Mouse (Mus musculus) limb, embryonic 10.5 days (tissue): ENCODE results near the gene Vav2. TPM values are rescaled to one million over a fixed set of nuclear protein-coding genes. Genes with fewer than 3 reads are reported as not detected.

Source experiments
- DNase-seq: peaks from one replicate; pipeline ENCODE4 v3.0.0-alpha.2; 2017; ENCODE audit warnings: low spot score
- H3K27ac ChIP-seq: fragments of 300-500 bp; sonication (generic); 2 replicates; pipeline ENCODE4 v1.5.1; 2016; ENCODE audit warnings: mild to moderate bottlenecking
- H3K27me3 ChIP-seq: fragments of 300-500 bp; sonication (generic); 2 replicates; pipeline ENCODE4 v1.6.1; 2016; ENCODE audit warnings: low read depth, mild to moderate bottlenecking; ENCODE audit not compliant: poor library complexity, severe bottlenecking
- H3K36me3 ChIP-seq: fragments of 300-500 bp; sonication (generic); 2 replicates; pipeline ENCODE4 v1.6.1; 2016; ENCODE audit warnings: mild to moderate bottlenecking, moderate library complexity
- H3K4me1 ChIP-seq: fragments of 300-500 bp; sonication (generic); 2 replicates; pipeline ENCODE4 v1.6.1; 2016
- H3K4me3 ChIP-seq: fragments of 300-500 bp; sonication (generic); 2 replicates; pipeline ENCODE4 v1.5.1; 2016; ENCODE audit warnings: mild to moderate bottlenecking, moderate library complexity
- H3K9me3 ChIP-seq: fragments of 300-500 bp; sonication (generic); replicated peaks from 2 replicates; pipeline ENCODE4 v1.6.1; 2016; ENCODE audit warnings: mild to moderate bottlenecking
- WGBS: fragments of 180-500 bp; shearing (Covaris S2); methylation state at CpG from one replicate; pipeline ENCODE4 v1.1.7; 2016; 5-methylcytosine and 5-hydroxymethylcytosine counted together
- polyA plus RNA-seq: library from polyadenylated mRNA; unstranded; fragments of >200 nt; fragmentation: Nextera tagmentation; extraction: Ambion mirVana; gene quantifications from 2 replicates; pipeline ENCODE4 v1.2.1, GENCODE M21; 2016

The Vav2 gene
- polyA plus RNA-seq, result 9.2 and 9.6 TPM in 2 replicates

DNA sequence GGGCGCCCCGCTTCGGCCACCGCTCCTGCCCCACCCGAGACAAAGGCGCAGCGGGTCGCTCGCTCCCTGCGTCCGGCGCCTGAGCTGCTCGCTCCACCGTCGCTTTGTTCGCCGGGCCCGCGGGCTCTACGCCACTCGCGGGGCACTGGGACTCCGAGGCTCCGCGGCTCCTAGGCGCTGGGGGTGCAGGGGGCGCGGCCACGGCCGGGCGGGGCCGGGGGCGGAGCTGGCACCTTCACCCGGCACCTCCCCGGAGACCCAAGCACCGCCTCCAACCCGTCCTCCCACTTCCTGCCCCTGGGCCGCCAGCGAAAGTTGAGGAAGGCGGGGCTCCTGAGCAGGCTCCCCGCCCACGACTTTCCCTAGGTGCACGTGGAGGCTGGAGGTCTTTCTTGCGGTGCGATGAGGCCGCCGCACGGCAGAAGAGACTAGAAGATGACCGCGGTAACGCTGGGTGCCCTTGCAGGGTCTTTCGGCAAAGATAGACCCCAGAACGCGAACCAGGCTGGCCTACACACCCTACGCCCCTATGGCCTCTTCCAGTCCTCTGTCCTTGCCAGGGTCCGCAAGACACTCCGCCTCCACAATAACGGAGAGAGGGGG lies at the start of gene Vav2:
TSS of gene Vav2 (minus strand) at position 179 of the 603 bp plus-strand sequence.
- under 1% methylated on average over 57 of the region's 58 CpGs for WGBS
- peaks cover 9% of the 10 kb centered on the region for H3K36me3 ChIP-seq
- H3K4me1 ChIP-seq, result peaks cover 56% of the 10 kb centered on the region

DNA sequence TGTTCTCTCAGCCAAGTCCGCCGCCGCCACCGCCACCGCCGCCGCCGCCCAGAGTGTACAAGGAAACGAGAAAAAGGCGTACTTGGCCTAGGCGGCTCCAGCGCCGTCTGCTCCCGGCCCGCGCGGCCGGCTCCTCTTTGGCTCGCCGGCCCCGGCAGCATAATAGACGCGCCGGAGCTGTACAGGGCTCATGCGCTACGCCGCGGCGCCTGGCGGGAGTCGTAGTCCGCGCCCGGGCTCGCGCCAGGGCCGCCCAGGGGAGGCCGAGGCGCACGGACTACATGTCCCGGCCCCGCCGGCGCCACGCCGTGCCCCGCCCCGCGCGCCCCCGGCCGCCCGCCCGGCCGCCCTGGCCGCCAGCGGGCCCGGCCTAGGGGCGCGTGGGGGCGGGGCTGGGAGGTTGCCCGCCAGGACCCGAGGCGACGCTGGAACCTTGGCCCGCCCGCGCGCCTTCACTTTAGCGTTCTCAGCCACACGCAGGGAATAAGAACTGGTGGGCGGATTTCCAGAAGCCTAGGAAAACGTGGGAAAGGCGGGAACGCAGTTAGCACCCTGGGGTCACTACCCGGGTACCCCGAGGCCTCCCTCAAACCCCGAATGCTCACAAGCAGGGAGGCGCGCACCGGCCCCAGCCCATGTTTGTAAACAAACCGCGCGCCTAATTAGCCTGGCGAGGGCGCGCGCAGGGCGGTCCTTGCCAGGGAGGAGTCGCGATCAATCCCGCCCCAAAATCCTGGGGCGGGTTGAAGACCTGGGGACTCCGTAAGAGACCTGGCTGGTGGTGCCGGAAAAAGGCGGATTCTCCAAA lies 48.9 kb upstream of the Vav2 start:
- H3K4me1 ChIP-seq, result peaks cover 45% of the 10 kb centered on the region
- H3K27ac ChIP-seq, result peak overlapping the region; percentile 99
- H3K36me3 ChIP-seq, result peaks cover 28% of the 10 kb centered on the region
- peak overlapping the region; percentile 83 for H3K4me3 ChIP-seq
- H3K27me3 ChIP-seq, result no peaks in the 10 kb centered on the region
- H3K9me3 ChIP-seq, result no peaks in the 10 kb centered on the region
- peak; percentile 91 for DNase-seq
- WGBS, result under 1% methylated on average over 96 of the region's 96 CpGs

More for the DNA sequence above, at the start of gene Vav2:
- peak; percentile 95 for DNase-seq
- Histone ChIP-seq H3K4me3 (peak within 1 kb of the TSS; percentile 93), H3K27ac (peak within 1 kb of the TSS; percentile 97), H3K9me3 (no peaks in the 10 kb centered on the region), H3K27me3 (no peaks in the 10 kb centered on the region; the same call in 1 of the 2 replicates)

DNA sequence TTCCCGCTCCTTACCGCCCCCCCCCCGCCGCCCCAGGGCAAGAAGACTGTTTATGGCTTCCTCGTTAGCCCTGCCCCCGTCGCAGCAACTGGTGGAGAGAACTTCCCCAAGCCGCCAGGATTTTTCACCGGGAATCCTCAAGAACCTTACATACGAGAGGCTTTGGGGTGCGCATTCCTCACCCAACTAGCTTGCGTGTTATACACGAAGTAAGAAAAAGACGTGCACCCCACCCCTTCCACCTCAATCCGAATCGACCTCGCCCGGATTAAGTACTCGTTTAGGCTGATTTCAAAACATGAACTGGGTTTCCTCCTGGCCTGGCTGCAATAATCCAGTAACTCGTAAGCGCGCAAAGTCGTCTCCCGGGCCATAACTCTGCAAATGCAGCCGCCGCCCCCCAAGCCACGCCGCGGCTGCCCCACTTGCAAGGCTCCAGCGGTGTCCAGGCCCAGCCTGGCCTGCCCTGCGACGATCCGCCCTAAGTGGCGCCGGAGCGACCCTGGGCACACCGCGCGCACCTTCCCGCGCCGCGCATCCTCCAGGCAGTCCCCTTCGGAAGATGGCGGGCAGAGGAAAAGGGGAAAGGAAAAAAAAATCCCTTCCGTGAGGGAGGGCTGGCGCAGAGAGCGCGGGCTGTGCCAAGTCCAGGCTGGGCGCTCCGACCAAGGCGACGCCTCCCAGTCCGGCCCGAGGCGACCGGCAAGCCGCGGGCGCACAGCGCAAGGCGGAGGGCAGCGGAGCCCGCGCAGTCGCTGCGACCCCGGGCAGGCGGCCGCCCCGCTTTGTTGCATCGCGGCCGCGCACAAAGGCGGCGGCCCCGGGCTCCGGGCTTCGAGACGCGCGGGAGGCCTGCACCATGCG lies 48.0 kb upstream of the Vav2 start:
- DNase-seq, result peak; percentile 70
- Histone ChIP-seq H3K9me3 (no peaks in the 10 kb centered on the region), H3K27ac (peak overlapping the region; percentile 99), H3K4me1 (peaks cover 53% of the 10 kb centered on the region), H3K4me3 (peak overlapping the region; percentile 83), H3K36me3 (peaks cover 36% of the 10 kb centered on the region), H3K27me3 (no peaks in the 10 kb centered on the region)
- WGBS, result 0% methylated on average over 82 of the region's 84 CpGs

DNA sequence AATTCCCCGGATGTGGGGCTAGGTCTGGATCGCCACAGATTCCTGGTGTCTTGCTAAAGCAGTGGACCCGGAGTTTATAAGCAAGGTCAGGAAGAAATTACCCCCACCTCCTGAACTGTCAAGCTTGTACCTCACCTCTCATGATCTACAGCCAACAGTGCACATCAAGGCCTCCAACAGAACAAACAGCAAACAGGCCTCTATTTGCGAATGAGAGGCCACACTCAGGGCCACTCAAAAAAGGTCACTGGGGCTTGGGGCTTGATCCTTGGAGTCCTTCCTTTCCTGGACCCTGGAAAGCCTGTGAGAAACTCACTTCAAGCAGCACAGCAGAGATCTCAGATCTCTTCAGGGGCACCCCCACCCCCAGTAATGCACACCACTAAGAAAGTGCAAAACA lies 47.1 kb upstream of the Vav2 start:
- peak overlapping the region; percentile 99 for H3K27ac ChIP-seq
- no peaks in the 10 kb centered on the region for H3K27me3 ChIP-seq
- DNase-seq, result no peak
- H3K9me3 ChIP-seq, result no peaks in the 10 kb centered on the region
- 26% methylated on average over 4 of the region's 4 CpGs for WGBS
- H3K36me3 ChIP-seq, result peaks cover 45% of the 10 kb centered on the region
- peak overlapping the region; percentile 83 for H3K4me3 ChIP-seq
- peaks cover 59% of the 10 kb centered on the region for H3K4me1 ChIP-seq

DNA sequence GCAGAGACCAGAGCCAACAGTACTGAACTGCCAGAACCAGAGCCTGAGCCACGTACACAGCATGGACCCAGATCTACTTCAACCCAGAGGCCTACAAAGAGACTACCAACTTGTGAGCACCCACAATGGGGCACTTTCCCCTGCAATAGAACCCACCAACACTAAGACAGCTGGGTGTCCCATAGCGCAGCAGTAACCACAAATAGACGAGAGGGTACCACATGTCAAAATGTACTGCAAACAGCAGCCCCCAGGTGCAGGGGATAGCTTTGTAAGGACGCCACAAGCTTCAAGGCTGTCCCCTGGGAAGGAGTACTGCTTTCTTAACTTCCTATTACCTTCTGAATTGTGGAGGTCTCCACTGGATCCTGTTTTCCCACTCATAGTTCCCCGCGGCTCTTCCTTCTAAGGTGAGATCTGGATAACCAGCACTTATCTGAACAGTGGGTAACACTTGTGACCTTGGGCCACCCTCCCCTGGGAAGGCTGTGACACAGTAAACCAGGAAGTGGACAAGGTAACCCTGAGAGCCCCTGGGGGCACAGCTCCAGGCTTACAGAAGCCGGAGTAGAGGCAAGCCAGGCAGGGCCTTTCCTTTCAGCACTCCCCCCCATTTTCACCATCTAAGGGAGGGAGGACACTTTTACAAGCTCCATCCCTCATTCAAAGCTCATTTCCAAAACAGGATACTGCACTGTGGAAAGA lies 46.4 kb upstream of the Vav2 start:
- peak overlapping the region; percentile 83 for H3K4me3 ChIP-seq
- H3K27me3 ChIP-seq, result no peaks in the 10 kb centered on the region
- no peak overlapping the region for H3K27ac ChIP-seq
- no peaks in the 10 kb centered on the region for H3K9me3 ChIP-seq
- H3K36me3 ChIP-seq, result peaks cover 52% of the 10 kb centered on the region
- H3K4me1 ChIP-seq, result peaks cover 59% of the 10 kb centered on the region
- DNase-seq, result no peak
- whole genome bisulfite sequencing, result 76% methylated on average over 7 of the region's 7 CpGs

DNA sequence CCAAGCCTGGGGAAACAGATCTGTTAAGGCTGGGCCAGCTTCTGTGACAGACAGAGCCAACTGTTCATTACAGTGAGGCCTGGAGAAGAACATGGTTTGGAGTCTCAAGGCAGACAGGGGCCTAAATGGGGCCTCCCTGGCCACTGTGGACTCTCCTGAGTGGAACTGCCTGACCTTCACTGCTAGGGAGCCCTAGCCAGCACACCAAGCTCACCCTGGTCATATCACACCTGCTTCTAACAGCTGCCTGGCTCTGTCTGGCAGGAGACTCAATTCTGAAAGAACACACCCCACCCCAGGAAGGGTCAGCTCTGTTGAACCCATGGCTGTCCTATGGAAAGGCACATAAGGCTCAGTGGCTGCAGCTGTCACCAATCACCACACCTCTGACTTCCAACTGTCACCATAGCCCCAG lies 44.3 kb upstream of the Vav2 start:
- H3K27me3 ChIP-seq, result no peaks in the 10 kb centered on the region
- H3K4me1 ChIP-seq, result peaks cover 52% of the 10 kb centered on the region
- no peak overlapping the region for H3K27ac ChIP-seq
- no peak overlapping the region for H3K4me3 ChIP-seq
- DNase-seq, result no peak
- H3K9me3 ChIP-seq, result no peaks in the 10 kb centered on the region
- H3K36me3 ChIP-seq, result peaks cover 73% of the 10 kb centered on the region

DNA sequence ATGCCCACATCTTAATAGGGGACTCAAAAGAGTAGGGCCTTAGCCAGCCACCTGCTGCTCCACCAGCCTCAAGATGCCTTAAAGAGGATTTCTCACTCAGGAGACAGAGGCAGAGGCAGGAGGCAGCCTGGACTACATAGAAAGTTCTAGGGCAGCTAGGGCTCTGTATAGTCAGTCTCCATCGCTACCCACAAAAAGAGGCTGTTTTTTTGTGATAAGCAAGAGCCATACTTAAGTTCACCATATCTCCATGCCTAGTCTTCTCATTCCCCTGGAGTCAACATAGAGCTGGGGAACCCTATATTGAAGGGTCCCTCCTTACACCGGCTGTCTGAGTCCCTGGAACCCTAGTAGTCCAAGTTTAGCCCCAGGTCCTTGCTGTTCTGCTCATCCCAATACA lies 43.7 kb upstream of the Vav2 start:
- WGBS, result 92% methylated on average over 2 of the region's 2 CpGs
- no peak overlapping the region for H3K4me3 ChIP-seq
- H3K4me1 ChIP-seq, result peaks cover 51% of the 10 kb centered on the region

DNA sequence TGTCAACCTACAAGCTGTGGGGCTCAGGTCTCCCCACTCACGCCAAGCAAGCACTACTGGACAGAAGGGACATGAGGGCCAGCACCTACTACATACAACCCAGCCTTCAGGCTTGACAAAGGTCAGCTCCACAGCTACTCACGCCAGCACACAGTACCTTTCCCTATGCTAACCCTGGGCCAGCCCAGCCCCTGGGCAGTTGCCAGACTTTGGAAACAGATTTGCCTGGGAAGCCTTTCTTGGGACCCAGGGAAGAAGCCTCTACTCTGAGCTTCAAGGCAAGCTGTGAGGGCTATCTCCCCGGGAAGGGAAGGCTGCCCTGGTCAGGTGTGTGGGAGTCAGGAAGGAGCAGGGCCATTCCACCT lies 43.1 kb upstream of the Vav2 start:
- H3K9me3 ChIP-seq, result no peaks in the 10 kb centered on the region
- 71% methylated on average over 3 of the region's 3 CpGs for WGBS
- no peak overlapping the region for H3K4me3 ChIP-seq
- H3K4me1 ChIP-seq, result peaks cover 51% of the 10 kb centered on the region
- DNase-seq, result no peak
- H3K27ac ChIP-seq, result no peak overlapping the region
- no peaks in the 10 kb centered on the region for H3K27me3 ChIP-seq
- peaks cover 85% of the 10 kb centered on the region for H3K36me3 ChIP-seq

More for the DNA sequence above, 43.7 kb upstream of the Vav2 start:
- H3K9me3 ChIP-seq, result no peaks in the 10 kb centered on the region
- DNase-seq, result no peak
- H3K27ac ChIP-seq, result no peak overlapping the region
- H3K27me3 ChIP-seq, result no peaks in the 10 kb centered on the region
- H3K36me3 ChIP-seq, result peaks cover 79% of the 10 kb centered on the region

DNA sequence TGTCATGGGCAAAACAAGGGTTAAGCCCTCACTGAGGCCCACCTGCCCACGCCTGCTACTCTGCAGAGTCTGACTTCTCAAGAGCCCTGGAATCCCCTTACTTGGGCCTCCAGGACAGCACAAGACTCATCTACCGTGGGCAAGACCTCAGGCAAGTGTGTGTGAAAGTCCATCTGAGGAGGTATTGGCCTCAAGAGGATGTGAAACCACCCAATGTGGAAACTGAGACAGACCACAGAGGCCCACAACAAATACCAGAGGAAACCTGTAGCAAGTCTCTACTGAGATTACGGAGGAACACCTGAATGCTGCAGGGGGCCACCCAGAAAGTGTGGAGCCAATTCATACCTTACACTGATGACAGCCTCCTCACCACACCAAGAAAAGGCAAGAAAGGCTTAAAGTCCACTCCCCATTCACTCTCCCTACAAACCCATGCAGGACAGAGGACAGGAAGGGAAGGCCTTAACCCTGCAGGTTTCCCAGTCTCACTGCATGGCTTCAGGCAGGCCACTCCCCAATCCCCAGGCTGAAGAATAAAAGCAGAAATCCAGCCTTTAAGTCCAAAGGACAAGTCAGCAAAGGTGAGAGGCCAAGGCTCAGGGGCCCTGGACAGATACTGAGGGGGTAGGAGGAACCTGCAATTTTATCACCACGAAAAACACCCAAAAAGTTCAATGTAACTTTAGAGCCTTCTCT lies 42.6 kb upstream of the Vav2 start:
- DNase-seq, result no peak
- H3K36me3 ChIP-seq, result peaks cover 90% of the 10 kb centered on the region
- H3K4me3 ChIP-seq, result no peak overlapping the region
- H3K27me3 ChIP-seq, result no peaks in the 10 kb centered on the region
- WGBS, result 78% methylated on average over 4 of the region's 4 CpGs
- H3K4me1 ChIP-seq, result peaks cover 51% of the 10 kb centered on the region
- H3K27ac ChIP-seq, result no peak overlapping the region
- no peaks in the 10 kb centered on the region for H3K9me3 ChIP-seq

DNA sequence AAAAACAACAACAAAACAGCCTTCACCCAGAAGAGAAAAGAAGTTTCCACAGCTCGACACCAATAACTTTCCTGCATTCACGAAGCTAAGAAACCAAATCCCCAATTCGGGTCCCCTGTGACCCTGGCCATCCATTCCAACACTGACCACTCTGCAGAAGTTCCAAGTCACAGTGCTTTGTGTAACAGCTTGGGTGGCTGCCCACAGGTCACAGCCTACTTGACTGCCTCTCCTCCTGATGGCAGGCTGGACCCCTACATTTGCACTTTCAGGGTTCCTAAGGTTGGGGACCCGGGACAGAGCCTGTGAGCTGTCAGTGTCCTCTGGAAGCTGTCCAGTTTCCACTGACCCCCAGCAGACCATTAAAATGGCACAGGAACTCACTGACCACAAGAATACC lies 36.1 kb upstream of the Vav2 start:
- Histone ChIP-seq H3K4me1 (no peaks in the 10 kb centered on the region; the same call in 1 of the 2 replicates), H3K27me3 (no peaks in the 10 kb centered on the region), H3K9me3 (no peaks in the 10 kb centered on the region), H3K27ac (no peak overlapping the region), H3K36me3 (peaks cover 99% of the 10 kb centered on the region), H3K4me3 (no peak overlapping the region)
- DNase-seq, result no peak
- 90% methylated on average over 4 of the region's 4 CpGs for WGBS

DNA sequence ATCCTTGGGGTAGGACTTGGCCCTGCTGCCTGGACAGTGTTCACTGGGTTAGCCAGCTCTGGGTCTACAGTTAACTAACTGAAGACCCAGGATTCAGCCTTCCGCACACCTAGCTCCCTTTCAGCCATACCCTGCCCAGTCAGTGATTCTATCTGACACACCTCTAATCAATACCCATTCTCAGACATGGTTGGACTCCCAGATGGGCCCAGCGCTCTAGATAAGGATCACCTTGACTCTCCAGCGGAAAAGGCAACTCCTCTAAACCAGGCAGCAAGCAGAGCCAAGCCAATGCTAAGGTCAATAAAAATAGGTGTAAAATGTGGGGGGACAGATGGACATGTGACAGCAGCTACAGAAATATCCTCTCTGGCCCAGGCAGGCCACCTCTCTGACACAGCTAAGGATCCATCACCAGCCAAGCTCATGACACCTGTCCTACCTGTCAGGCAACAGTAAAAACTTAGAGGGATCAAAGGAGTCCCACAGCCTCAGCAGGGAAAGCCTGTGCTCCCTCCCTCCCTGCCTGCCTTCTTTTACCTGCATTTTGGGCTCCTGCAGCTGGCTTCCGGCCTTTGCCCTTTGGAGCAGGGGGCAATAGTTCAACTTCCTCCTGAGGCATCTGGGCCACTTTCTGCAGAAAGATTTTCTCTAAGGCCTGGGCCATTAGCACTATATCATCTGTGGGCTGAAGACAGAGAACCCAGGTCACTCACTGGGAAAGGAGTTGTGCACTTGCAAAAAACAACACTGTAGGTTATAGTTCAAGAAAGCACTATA lies 35.2 kb upstream of the Vav2 start:
- H3K27ac ChIP-seq, result no peak overlapping the region
- H3K4me3 ChIP-seq, result no peak overlapping the region
- WGBS, result 80% methylated on average over 4 of the region's 4 CpGs
- peaks cover 99% of the 10 kb centered on the region for H3K36me3 ChIP-seq
- H3K27me3 ChIP-seq, result no peaks in the 10 kb centered on the region
- H3K9me3 ChIP-seq, result no peaks in the 10 kb centered on the region
- no peaks in the 10 kb centered on the region; the same call in 1 of the 2 replicates for H3K4me1 ChIP-seq
- no peak for DNase-seq
